Mouse (Mus musculus): ENCODE measurements around the gene Gm3033. TPM values are rescaled to one million over a fixed set of nuclear protein-coding genes. Genes with fewer than 3 reads are reported as not detected.
"Not testable (repeated sequence)": the region's sequence is repeated elsewhere in the genome, so short reads cannot be mapped to it uniquely, and the experiment has no call there.

Gene Gm3033
- 0.93 TPM in 1 of 2 replicates, not detected in the other for polyA plus RNA-seq (2015; fragmentation: Nextera tagmentation; extraction: Ambion mirVana)

DNA sequence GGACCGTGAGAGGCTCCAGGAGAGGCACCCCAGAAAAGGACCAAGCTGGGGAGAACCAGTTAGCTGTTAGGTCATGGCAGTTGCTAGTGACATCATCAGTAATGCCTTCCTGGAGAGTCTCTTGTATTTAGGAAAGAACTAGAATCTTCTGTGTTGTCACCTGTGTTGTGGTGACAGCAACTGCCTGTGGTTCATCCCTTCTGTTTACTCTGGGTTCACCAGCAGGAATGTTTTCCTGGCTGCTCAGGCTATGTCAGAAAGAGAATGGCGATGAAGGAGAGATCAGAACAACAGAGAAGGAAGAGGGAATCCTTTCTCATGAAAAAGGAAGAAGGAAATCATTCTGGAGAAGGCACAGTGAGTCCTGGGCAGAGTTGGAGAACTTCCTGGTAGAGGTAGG is at the start of gene Gm3033:
Gene Gm3033, plus strand, starts transcription at position 301 of the 400 bp plus-strand sequence.
- not testable (repeated sequence) for H3K9me3 ChIP-seq (replicated peaks; ENCODE audit: control insufficient read depth, low read length, poor library complexity, severe bottlenecking); ATAC-seq; H3K27me3 ChIP-seq (ENCODE audit: control insufficient read depth, insufficient read depth, low read depth, low read length); H3K4me1 ChIP-seq (ENCODE audit: control insufficient read depth, insufficient read depth, low read length); H3K4me3 ChIP-seq (ENCODE audit: low read depth, low read length); H3K27ac ChIP-seq (ENCODE audit: low read length); H3K9ac ChIP-seq (ENCODE audit: low read depth, low read length); H3K36me3 ChIP-seq (ENCODE audit: control insufficient read depth, insufficient read depth, low read length); H3K4me2 ChIP-seq (ENCODE audit: low read length)
- no CpG with 5 or more reads among the region's 2 CpGs for whole genome bisulfite sequencing

GRCm38 (mm10) chr14:3809774-3810173 is 36.3 kb upstream of the Gm3033 start, which contains the start of gene Gm3002:
Gene Gm3002, plus strand, starts transcription at chr14:3810074.
- not testable (repeated sequence) for H3K27ac ChIP-seq (ENCODE audit: low read length); H3K9me3 ChIP-seq (replicated peaks; ENCODE audit: control insufficient read depth, low read length, poor library complexity, severe bottlenecking); H3K4me3 ChIP-seq (ENCODE audit: low read depth, low read length); H3K9ac ChIP-seq (ENCODE audit: low read depth, low read length); ATAC-seq; H3K4me1 ChIP-seq (ENCODE audit: control insufficient read depth, insufficient read depth, low read length); H3K4me2 ChIP-seq (ENCODE audit: low read length); H3K36me3 ChIP-seq (ENCODE audit: control insufficient read depth, insufficient read depth, low read length); H3K27me3 ChIP-seq (ENCODE audit: control insufficient read depth, insufficient read depth, low read depth, low read length)
- WGBS = no CpG with 5 or more reads among the region's 31 CpGs

GRCm38 (mm10) chr14:3883872-3884271 is 37.8 kb downstream of the Gm3033 start, which contains the start of gene Gm2916:
Gene Gm2916, plus strand, starts transcription at chr14:3884172.
- H3K4me3 ChIP-seq (ENCODE audit: low read depth, low read length); H3K4me1 ChIP-seq (ENCODE audit: control insufficient read depth, insufficient read depth, low read length); H3K9ac ChIP-seq (ENCODE audit: low read depth, low read length); H3K36me3 ChIP-seq (ENCODE audit: control insufficient read depth, insufficient read depth, low read length); H3K9me3 ChIP-seq (replicated peaks; ENCODE audit: control insufficient read depth, low read length, poor library complexity, severe bottlenecking); H3K27ac ChIP-seq (ENCODE audit: low read length); ATAC-seq; H3K27me3 ChIP-seq (ENCODE audit: control insufficient read depth, insufficient read depth, low read depth, low read length); H3K4me2 ChIP-seq (ENCODE audit: low read length): not testable (repeated sequence)
- no CpG with 5 or more reads among the region's 1 CpGs for WGBS

Other genes starting within 250 kb of the Gm3033 start
- gene Gm3012, start 211.7 kb upstream of the Gm3033 start, polyA plus RNA-seq (2015; fragmentation: Nextera tagmentation; extraction: Ambion mirVana) = not detected in 2 replicates
- 21.4 and 24.8 TPM in 2 replicates for gene Gm3020, start 194.2 kb upstream of the Gm3033 start, polyA plus RNA-seq (2015; fragmentation: Nextera tagmentation; extraction: Ambion mirVana)
- gene Gm3043, start 157.5 kb upstream of the Gm3033 start, polyA plus RNA-seq (2015; fragmentation: Nextera tagmentation; extraction: Ambion mirVana) = not detected in 2 replicates
- 5.2 and 7.2 TPM in 2 replicates for gene Gm3002, start 36.2 kb upstream of the Gm3033 start, polyA plus RNA-seq (2015; fragmentation: Nextera tagmentation; extraction: Ambion mirVana)
- gene Gm2916, start 37.9 kb downstream of the Gm3033 start, polyA plus RNA-seq (2015; fragmentation: Nextera tagmentation; extraction: Ambion mirVana) = not detected in 2 replicates
- gene Gm3029, start 85.5 kb downstream of the Gm3033 start, polyA plus RNA-seq (2015; fragmentation: Nextera tagmentation; extraction: Ambion mirVana) = not detected in 2 replicates
- gene Gm3095, start 117.3 kb downstream of the Gm3033 start, polyA plus RNA-seq (2015; fragmentation: Nextera tagmentation; extraction: Ambion mirVana) = 2.4 and 2.5 TPM in 2 replicates
- gene Gm3099, start 152.1 kb downstream of the Gm3033 start, polyA plus RNA-seq (2015; fragmentation: Nextera tagmentation; extraction: Ambion mirVana) = not detected in 2 replicates
- gene Gm5796, start 177.7 kb downstream of the Gm3033 start, polyA plus RNA-seq (2015; fragmentation: Nextera tagmentation; extraction: Ambion mirVana) = 3.6 and 5.7 TPM in 2 replicates
- not detected in 2 replicates for gene Gm3115, start 237.9 kb downstream of the Gm3033 start, polyA plus RNA-seq (2015; fragmentation: Nextera tagmentation; extraction: Ambion mirVana)